Mouse (Mus musculus) megakaryocyte, embryonic 14.5 days (primary cell): Measurements from ENCODE around the gene Cplane1.

Source experiments
- FLI1 ChIP-seq: IDR thresholded peaks from 2 replicates; pipeline ENCODE4 v1.6.1; 2012; ENCODE audit warnings: low read length, inconsistent platforms, mixed read lengths
- GATA1 ChIP-seq: IDR thresholded peaks from 3 replicates; pipeline ENCODE4 v1.6.1; 2012; ENCODE audit warnings: mixed read lengths, low read length, inconsistent platforms, borderline replicate concordance

GRCm38 (mm10) chr15:8129281-8129680 is 39.6 kb upstream of the Cplane1 start:
- no peak for TF ChIP-seq GATA1
- no peak for TF ChIP-seq FLI1
